27 mouse cellular contexts compared by ENCODE assay signal in the genomic region with DNA sequence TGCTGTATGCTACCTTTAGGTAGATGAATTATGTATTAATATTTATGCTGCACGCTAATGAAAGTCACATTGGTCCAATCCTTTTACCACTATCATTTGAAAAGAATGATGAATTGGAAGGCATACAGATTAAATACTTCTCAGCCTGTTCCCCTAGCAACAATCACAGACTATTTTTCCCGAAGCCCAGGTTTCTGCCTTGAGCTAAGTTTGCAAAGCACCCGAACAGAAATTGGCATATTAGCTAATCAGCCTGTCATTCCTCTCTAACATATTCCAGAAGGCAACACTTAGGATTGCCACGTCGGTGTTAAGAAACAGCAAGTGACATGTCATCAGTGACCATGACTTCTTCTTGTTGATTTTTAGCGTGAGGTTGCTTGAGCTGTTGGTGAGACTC.
DNase-seq lines count a peak whose midpoint lies in the region; ATAC-seq and TF ChIP-seq lines count a peak whose summit lies in the region.
"Had no signal": no experiment of that assay in that cellular context is flagged by ENCODE, and none has a peak within 500 bp of the region (broad histone marks: within the 10 kb centered on the region; RNA-seq: fewer than 3 reads in every experiment).

No protein-coding gene starts in this region.

- H3K4me2 ChIP-seq in heart, embryonic 14.5 days (ENCODE audit: low read length) = peak overlapping the region; percentile 36; the same call in 1 of the 2 replicates
- H3K4me2 ChIP-seq in midbrain, embryonic 14.5 days (ENCODE audit: low read length) = peak overlapping the region; percentile 15; the same call in 1 of the 2 replicates
- H3K4me2 ChIP-seq: embryonic facial prominence, embryonic 13.5 days; forebrain, embryonic 15.5 days; heart, embryonic 13.5 days; hindbrain, embryonic 15.5 days; limb, embryonic 15.5 days; lung, embryonic 14.5 days had no signal

- DNase-seq in embryo, embryonic 10.5 days (ENCODE audit: low spot score) = peak; percentile 5
- no peak for DNase-seq in embryo, embryonic 10 days (ENCODE audit: low spot score)
- no peak for DNase-seq in heart, adult 8-10 months (ENCODE audit: low spot score)
- peak; percentile 40 for DNase-seq in brain, embryonic 14.5 days (ENCODE audit: low read depth)
- peak; percentile 44 for DNase-seq in midbrain, embryonic 14.5 days
- no peak for DNase-seq in right cerebral cortex, adult 2 months (ENCODE audit: low spot score in 2 of 2)
- DNase-seq in kidney, postnatal 36 days = no peak
- DNase-seq: adrenal gland, postnatal 10 days; cerebellum, postnatal 14 days; gastrocnemius, postnatal 14 days; heart, adult 18-20 months; heart, postnatal 36 days; kidney, adult 9 months; kidney, postnatal 14 days; left cerebral cortex, postnatal 4 days; lung, embryonic 14.5 days; retina, postnatal 1 day; thymus, postnatal 25 days had no signal

- ATAC-seq in heart, embryonic 14.5 days (ENCODE audit: insufficient number of reproducible peaks, insufficient read depth, low FRiP score, low read depth) = no peak
- ATAC-seq in midbrain, embryonic 14.5 days (ENCODE audit: low FRiP score, low TSS enrichment) = peak; percentile 11; the same call in 1 of the 2 replicates
- ATAC-seq: forebrain, embryonic 15.5 days; intestine, embryonic 16.5 days had no signal

- no peak for TF ChIP-seq POLR2A in brain, embryonic 14.5 days (IDR thresholded peaks at IDR 0.05; ENCODE audit: borderline replicate concordance, extremely low read depth, insufficient read depth, insufficient read length, poor library complexity, severe bottlenecking)

- H3K27ac ChIP-seq in heart, embryonic 14.5 days (replicated peaks in 1 of 2; ENCODE audit: control insufficient read depth in 1 of 2, insufficient read depth in 1 of 2, low read depth in 2 of 2, low read length in 2 of 2) = no peak overlapping the region
- 0 out of 2 replicates have a peak overlapping the region, but pooled peaks have one; percentile 26 for H3K27ac ChIP-seq in midbrain, embryonic 14.5 days (replicated peaks; ENCODE audit: low read depth, low read length)
- H3K27ac ChIP-seq: embryonic facial prominence, embryonic 13.5 days; forebrain, embryonic 15.5 days; heart, embryonic 13.5 days; hindbrain, embryonic 15.5 days; limb, embryonic 15.5 days; liver, embryonic 14.5 days had no signal

- H3K4me3 ChIP-seq in heart, embryonic 14.5 days (ENCODE audit: control insufficient read depth in 1 of 2, insufficient read depth in 1 of 2, low read depth in 1 of 2, low read length in 2 of 2) = no peak overlapping the region
- H3K4me3 ChIP-seq in midbrain, embryonic 14.5 days (replicated peaks; ENCODE audit: low read depth, low read length) = no peak overlapping the region
- H3K4me3 ChIP-seq: embryonic facial prominence, embryonic 13.5 days; erythroblast, embryonic 14.5 days; forebrain, embryonic 15.5 days; heart, embryonic 13.5 days; hindbrain, embryonic 15.5 days; limb, embryonic 15.5 days had no signal

- TF ChIP-seq CTCF in brain, embryonic 14.5 days (IDR thresholded peaks at IDR 0.05; ENCODE audit: borderline replicate concordance, extremely low read depth, insufficient read depth, insufficient read length) = no peak

- no peaks in the 10 kb centered on the region for H3K27me3 ChIP-seq in heart, embryonic 14.5 days (ENCODE audit: control insufficient read depth, insufficient read depth, low read length)
- no peaks in the 10 kb centered on the region for H3K27me3 ChIP-seq in midbrain, embryonic 14.5 days (ENCODE audit: control insufficient read depth, insufficient read depth, low read length)
- H3K27me3 ChIP-seq: embryonic facial prominence, embryonic 13.5 days; forebrain, embryonic 15.5 days; heart, embryonic 13.5 days; hindbrain, embryonic 15.5 days; limb, embryonic 15.5 days had no signal

- peaks cover 6% of the 10 kb centered on the region in 2 experiments; a peak in 3 of 4 replicates for H3K4me1 ChIP-seq in heart, embryonic 14.5 days (ENCODE audit: control insufficient read depth in 2 of 2, insufficient read depth in 2 of 2, low read length in 2 of 2)
- peaks cover 17% of the 10 kb centered on the region for H3K4me1 ChIP-seq in midbrain, embryonic 14.5 days (ENCODE audit: control insufficient read depth, insufficient read depth, low read length)
- H3K4me1 ChIP-seq: hindbrain, embryonic 15.5 days; limb, embryonic 15.5 days had no signal

- H3K36me3 ChIP-seq in heart, embryonic 14.5 days (ENCODE audit: control insufficient read depth, insufficient read depth, low read length) = no peaks in the 10 kb centered on the region
- H3K36me3 ChIP-seq in midbrain, embryonic 14.5 days (ENCODE audit: control insufficient read depth, insufficient read depth, low read length) = no peaks in the 10 kb centered on the region
- H3K36me3 ChIP-seq: embryonic facial prominence, embryonic 13.5 days; forebrain, embryonic 15.5 days; heart, embryonic 13.5 days; hindbrain, embryonic 15.5 days; limb, embryonic 15.5 days had no signal

- no peak overlapping the region for H3K9ac ChIP-seq in heart, embryonic 14.5 days (ENCODE audit: low read length)
- no peak overlapping the region for H3K9ac ChIP-seq in midbrain, embryonic 14.5 days (replicated peaks; ENCODE audit: low read length)
- H3K9ac ChIP-seq: embryonic facial prominence, embryonic 13.5 days; forebrain, embryonic 15.5 days; heart, embryonic 13.5 days; hindbrain, embryonic 15.5 days; limb, embryonic 15.5 days; liver, embryonic 14.5 days; lung, embryonic 14.5 days had no signal

- 35% methylated on average over 6 of the region's 6 CpGs for WGBS in heart, embryonic 14.5 days
- WGBS in midbrain, embryonic 14.5 days = 16% methylated on average over 6 of the region's 6 CpGs

- no peaks in the 10 kb centered on the region for H3K9me3 ChIP-seq in heart, embryonic 14.5 days (ENCODE audit: control insufficient read depth, low read length)
- no peaks in the 10 kb centered on the region for H3K9me3 ChIP-seq in midbrain, embryonic 14.5 days (ENCODE audit: control insufficient read depth, low read length)
- H3K9me3 ChIP-seq: embryonic facial prominence, embryonic 13.5 days; forebrain, embryonic 15.5 days; heart, embryonic 13.5 days; hindbrain, embryonic 15.5 days; limb, embryonic 15.5 days had no signal

Comparison
In these comparisons a context has a peak if more than half of its experiments do, and no peak if none do; other contexts are left out.
1. DNase-seq: peak in embryo, embryonic 10.5 days (single experiment), brain, embryonic 14.5 days (single experiment) and midbrain, embryonic 14.5 days (single experiment); none in embryo, embryonic 10 days (single experiment), heart, adult 8-10 months (single experiment), right cerebral cortex, adult 2 months (0 of 2) and kidney, postnatal 36 days (0 of 2).